Mouse (Mus musculus) embryonic stem cell, embryonic (primary cell): ENCODE data around the gene Brd4.

Source experiments
- CTCF ChIA-PET, 4 experiments: fragments of 300-600 bp in 2 of 4; fragments of 350-600 bp in 2 of 4; sonication (Branson Sonifier 250); formaldehyde crosslinking; loops; one replicate each; lab custom pipeline; 2022; ENCODE audit warnings: inconsistent platforms in 2 of 4; lab: Charles Lee
- POLR2A ChIA-PET, 4 experiments: fragments of 300-600 bp in 2 of 4; fragments of 350-600 bp in 2 of 4; sonication (Branson Sonifier 250); formaldehyde crosslinking; loops; one replicate each; lab custom pipeline; 2022; ENCODE audit warnings: antibody characterized with exemption in 4 of 4, inconsistent platforms in 1 of 4; lab: Charles Lee

Gene Brd4

GRCm38 (mm10) chr17:32176919-32177318, 107.6 kb downstream of the Brd4 start:
- CTCF ChIA-PET, result interaction anchor here in 1 of 4 experiments (0.5 to 1.3 kb wide), 2 partner anchors 15 to 722 kb away, joined by 3 read pairs; no protein-coding TSS in a partner anchor
- POLR2A ChIA-PET, result interaction anchor here in 3 of 4 experiments (0.6 to 2.8 kb wide), 6 partner anchors 11 to 142 kb away, joined by 3 to 14 read pairs (median 6); partner anchors contain the start of genes Ephx3 (in 1 of the 3) and Notch3 (in 1 of the 3)

- CTCF ChIA-PET, result interaction anchor here in 2 of 4 experiments (0.6 to 1.7 kb wide), 4 partner anchors 10 to 845 kb away, joined by 3 to 5 read pairs (median 4); no protein-coding TSS in a partner anchor
Measured at GRCm38 (mm10) chr17:32173166-32173565, 111.4 kb downstream of the Brd4 start.

GRCm38 (mm10) chr17:32172485-32172884, 112.0 kb downstream of the Brd4 start:
- ChIA-PET CTCF (interaction anchor here in 2 of 4 experiments (1.2 to 1.7 kb wide), 2 partner anchors 10 to 29 kb away, joined by 3 to 5 read pairs; no protein-coding TSS in a partner anchor), POLR2A (interaction anchor here in 2 of 4 experiments (0.6 to 2.0 kb wide), 3 partner anchors 10 to 1081 kb away, joined by 4 to 7 read pairs (median 6); no protein-coding TSS in a partner anchor)

More at GRCm38 (mm10) chr17:32173166-32173565, 111.4 kb downstream of the Brd4 start:
- POLR2A ChIA-PET, result interaction anchor here in 2 of 4 experiments (1.0 to 2.0 kb wide), 4 partner anchors 10 to 37 kb away, joined by 3 to 7 read pairs (median 5); partner anchors contain the start of gene Ephx3 (in 1 of the 2)

DNA sequence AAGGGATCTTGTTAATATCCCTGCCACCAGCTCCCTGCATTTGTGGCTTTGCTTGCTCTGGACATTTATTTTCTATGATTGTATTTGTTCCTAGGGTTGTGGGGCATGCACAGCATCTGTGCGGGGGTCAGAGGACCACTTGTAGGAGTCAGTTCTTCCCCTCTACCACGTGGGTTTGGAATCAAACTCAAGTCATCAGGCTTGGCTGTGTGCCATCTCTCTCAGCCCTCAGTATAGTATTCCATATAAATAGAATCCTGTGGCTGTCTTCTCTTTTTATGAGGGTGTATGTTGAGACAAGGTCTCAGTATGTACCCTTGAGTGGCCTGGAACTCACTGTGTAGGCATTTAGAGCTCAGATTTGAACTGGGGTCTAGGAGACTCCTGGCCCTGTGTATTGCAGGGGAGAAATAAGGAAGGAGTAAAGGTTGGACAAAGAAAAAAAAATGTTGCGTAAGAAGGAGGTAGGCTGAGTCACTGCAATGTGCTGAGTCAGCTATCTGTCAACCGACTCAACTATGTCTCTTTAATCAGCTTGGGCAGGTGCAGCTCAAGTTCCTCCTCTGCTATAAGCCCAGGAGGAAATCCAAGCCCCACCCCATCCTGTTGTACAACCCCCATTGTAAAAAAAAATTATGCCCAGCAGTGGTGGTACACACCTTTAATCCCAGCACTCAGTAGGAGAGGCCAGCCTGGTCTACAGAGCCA, 114.8 kb downstream of the Brd4 start:
- POLR2A ChIA-PET, result interaction anchor here in 2 of 4 experiments (0.5 to 1.8 kb wide), 6 partner anchors 9 to 293 kb away, joined by 3 to 5 read pairs (median 3); no protein-coding TSS in a partner anchor
- CTCF ChIA-PET, result interaction anchor here in 1 of 4 experiments (1.1 kb wide), 1 partner anchor 20 kb away, joined by 3 read pairs; no protein-coding TSS in a partner anchor

DNA sequence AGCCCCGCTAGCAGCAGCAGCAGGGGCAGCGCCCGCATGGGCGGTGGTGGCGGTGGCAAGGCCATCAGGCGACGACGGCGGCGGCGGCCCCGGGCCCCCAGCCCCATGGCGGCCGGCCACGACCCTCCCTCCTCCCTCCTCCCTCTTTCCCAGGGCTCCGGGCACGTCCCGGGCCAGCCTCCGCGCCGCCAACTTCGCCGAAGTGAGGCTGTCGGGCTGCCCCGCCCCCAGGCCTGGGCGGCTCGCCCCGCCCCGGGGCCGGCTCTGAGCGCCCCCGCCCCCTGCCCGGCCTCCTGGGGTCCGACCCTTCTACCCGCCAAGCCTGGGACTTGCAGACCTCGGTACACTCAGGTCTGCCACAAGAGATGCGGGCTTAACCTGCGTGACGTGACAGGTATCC, 117.8 kb downstream of the Brd4 start, which contains the start of gene Notch3:
Gene Notch3 (minus strand): TSS at position 166 of the 400 bp plus-strand sequence.
- POLR2A ChIA-PET, result interaction anchor here in 3 of 4 experiments (0.5 to 3.7 kb wide), 20 partner anchors 11 to 604 kb away, joined by 3 to 28 read pairs (median 5); partner anchors contain the start of genes Ephx3 (in 2 of the 3), Akap8 (in 1 of the 3), Brd4 (in 1 of the 3) and Cyp4f17 (in 1 of the 3)
- CTCF ChIA-PET, result interaction anchor here in 3 of 4 experiments (1.1 to 1.6 kb wide), 4 partner anchors 22 to 43 kb away, joined by 3 to 15 read pairs (median 6); partner anchors contain the start of gene Ephx3 (in 1 of the 3)

DNA sequence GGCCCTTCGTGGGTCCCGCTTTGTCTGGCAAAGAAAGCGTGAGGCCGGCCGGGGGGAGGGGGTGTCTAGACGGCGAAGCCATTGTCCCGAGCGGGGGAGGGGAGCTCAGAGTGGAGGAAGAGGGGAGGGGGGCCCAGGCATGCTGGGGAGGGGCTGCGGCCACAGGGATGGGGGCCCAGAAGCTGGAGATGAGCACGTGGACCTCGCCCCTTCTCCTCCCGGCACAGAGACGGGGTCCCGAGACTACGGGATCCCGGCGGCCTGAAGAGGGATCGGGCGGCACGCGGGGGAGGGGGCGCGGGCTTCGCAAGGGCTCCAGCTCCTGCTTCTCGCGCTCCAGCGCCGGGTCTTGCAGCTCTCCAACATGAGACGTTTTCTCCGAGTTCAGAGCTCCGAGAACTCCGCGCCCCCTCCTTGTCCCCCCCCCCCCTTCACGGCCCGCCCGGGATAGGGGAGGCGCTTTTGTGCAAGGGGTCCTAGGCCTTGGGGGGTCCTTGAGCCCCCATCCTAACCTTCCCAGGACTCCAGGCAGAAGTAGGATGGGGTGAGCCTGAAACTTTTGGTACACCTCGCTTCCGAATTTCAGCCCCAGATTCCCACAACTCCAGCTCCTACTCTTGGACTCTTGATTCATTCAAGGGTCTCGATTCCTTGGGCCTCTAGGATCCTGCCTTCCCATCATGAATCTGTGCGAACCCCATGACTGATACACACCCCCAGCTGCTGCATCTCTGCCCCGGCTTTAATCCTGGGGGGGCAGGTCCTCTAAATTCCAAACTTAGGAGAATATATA, 118.5 kb downstream of the Brd4 start:
- POLR2A ChIA-PET, result interaction anchor here in 3 of 4 experiments (0.5 to 3.7 kb wide), 43 partner anchors 11 to 1844 kb away, joined by 3 to 28 read pairs (median 5); partner anchors contain the start of genes Brd4 (in 2 of the 3), Ephx3 (in 2 of the 3), Hsf2bp (in 2 of the 3) and Rrp1b (in 2 of the 3)
- CTCF ChIA-PET, result interaction anchor here (0.6 to 1.6 kb wide), 15 partner anchors 23 to 489 kb away, joined by 3 to 15 read pairs (median 4); partner anchors contain the start of gene Ephx3 (in 1 of the 4)

GRCm38 (mm10) chr17:32165266-32165802, 119.2 kb downstream of the Brd4 start:
- POLR2A ChIA-PET, result interaction anchor here (0.6 to 3.7 kb wide), 40 partner anchors 11 to 344 kb away, joined by 3 to 28 read pairs (median 5); partner anchors contain the start of genes Brd4 (in 2 of the 4), Ephx3 (in 2 of the 4), Akap8 (in 1 of the 4) and Akap8l (in 1 of the 4)

DNA sequence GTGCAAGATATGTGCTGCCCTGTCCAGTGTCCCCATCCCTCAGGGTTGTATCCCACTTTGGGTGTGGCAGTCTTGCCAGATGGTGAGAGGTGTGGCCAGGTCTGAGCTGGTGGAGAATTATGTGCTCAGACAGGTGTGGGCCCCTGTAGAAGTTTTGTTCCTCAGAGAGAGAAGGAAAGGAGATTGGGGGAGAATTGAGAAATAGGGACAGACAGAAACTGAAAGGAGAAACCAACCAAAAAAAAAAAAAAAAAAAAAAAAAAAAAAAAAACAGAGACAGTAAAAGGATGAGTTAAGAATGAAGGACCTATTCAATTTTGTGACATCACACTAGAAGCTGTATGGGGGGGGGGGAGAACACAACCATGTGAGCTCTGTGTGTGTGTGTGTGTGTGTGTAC, 119.7 kb downstream of the Brd4 start:
- ChIA-PET POLR2A (interaction anchor here (0.7 to 3.7 kb wide), 13 partner anchors 11 to 232 kb away, joined by 3 to 28 read pairs (median 5); partner anchors contain the start of genes Ephx3 (in 2 of the 4) and Brd4 (in 1 of the 4)), CTCF (interaction anchor here in 3 of 4 experiments (0.6 to 0.7 kb wide), 3 partner anchors 22 to 178 kb away, joined by 5 to 7 read pairs (median 5); no protein-coding TSS in a partner anchor)

More at GRCm38 (mm10) chr17:32165266-32165802, 119.2 kb downstream of the Brd4 start:
- CTCF ChIA-PET, result interaction anchor here (0.6 to 1.6 kb wide), 16 partner anchors 22 to 489 kb away, joined by 3 to 15 read pairs (median 4); partner anchors contain the start of gene Ephx3 (in 1 of the 4)

DNA sequence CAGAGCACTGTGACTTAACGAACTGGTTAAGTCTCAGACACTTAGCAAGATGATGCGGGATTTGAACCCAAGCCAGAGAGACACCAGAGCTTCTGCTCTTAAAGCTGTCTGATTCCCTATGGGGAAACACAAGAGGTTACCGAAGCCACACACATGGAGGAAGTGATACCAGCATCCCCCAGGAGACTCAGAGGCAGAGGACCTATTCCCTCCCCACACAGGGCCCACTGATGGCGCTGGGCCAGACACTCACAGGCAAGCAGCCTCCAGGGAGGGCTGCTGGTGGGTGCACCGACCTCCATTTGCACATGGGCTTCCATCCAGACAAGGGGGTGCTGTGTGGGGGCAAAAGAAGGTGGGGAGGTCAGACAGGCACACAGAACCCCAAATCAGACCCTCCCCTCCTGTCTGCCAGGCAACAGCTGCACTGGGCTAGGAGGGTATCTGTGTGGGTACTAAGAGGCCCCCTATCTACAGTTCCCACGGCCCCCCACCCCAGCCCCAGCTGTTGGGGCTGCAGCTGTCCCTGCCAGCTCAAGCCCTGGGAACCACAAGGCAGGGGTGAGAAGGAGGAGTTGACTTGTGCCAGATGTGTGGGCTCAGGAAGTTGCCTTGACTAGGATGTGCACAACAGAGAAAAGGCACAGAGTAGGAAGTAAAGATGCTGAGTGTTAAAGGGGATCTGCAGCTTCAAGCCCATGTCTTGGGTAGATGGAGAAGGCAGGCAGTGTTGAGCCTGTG, 120.4 kb downstream of the Brd4 start:
- ChIA-PET CTCF (interaction anchor here in 1 of 4 experiments (0.7 kb wide), 1 partner anchor 21 kb away, joined by 7 read pairs; no protein-coding TSS in a partner anchor), POLR2A (interaction anchor here in 3 of 4 experiments (0.8 to 3.7 kb wide), 8 partner anchors 9 to 132 kb away, joined by 4 to 28 read pairs (median 14); partner anchors contain the start of gene Ephx3 (in 2 of the 3))

DNA sequence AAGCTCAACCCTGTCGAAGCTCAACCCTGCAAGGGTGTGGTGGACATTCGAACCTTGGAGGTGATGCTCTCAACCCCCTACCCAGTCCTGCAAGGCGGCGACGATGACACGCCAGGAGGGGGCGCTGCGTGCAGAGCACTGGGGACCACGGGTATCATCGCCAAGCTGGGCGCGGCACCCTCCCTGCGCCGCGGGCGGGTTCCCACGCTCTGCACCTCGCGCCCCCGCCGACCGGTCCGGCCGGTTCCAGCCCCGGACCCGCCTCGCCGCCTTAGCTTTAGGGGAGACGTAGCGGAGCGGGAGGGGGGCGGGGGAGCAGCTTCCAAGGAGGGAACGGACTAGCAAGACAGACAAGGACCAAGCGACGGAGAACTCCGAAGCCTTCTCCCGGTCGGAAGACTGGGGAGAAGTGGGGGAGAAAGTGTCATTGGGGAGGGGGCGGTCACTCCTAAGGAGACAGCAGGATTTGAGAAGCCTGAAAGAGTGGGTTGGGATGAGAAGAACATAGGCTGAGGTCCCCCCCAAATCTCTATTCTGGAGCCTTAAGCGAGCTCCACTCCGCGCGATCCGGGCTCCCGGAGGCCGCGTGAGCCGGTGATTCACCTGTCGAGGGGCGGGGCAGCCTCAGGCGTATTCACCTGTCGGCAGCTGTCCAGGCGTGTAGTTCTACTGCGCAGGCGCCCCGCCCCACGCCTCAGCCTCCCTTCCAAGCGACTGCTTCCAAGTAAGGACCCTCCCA, 122.2 kb downstream of the Brd4 start:
- POLR2A ChIA-PET, result interaction anchor here in 3 of 4 experiments (0.5 to 2.7 kb wide), 27 partner anchors 10 to 598 kb away, joined by 3 to 17 read pairs (median 3); partner anchors contain the start of genes Akap8 (in 1 of the 3), Brd4 (in 1 of the 3), Ephx3 (in 1 of the 3) and Pknox1 (in 1 of the 3)
- CTCF ChIA-PET, result interaction anchor here (0.5 to 2.2 kb wide), 65 partner anchors 9 to 477 kb away, joined by 3 to 12 read pairs (median 4); partner anchors contain the start of genes Akap8 (in 2 of the 4), Ephx3 (in 2 of the 4) and Brd4 (in 1 of the 4)

GRCm38 (mm10) chr17:32160882-32161281, 123.6 kb downstream of the Brd4 start:
- ChIA-PET POLR2A (no interaction called here), CTCF (no interaction called here)

DNA sequence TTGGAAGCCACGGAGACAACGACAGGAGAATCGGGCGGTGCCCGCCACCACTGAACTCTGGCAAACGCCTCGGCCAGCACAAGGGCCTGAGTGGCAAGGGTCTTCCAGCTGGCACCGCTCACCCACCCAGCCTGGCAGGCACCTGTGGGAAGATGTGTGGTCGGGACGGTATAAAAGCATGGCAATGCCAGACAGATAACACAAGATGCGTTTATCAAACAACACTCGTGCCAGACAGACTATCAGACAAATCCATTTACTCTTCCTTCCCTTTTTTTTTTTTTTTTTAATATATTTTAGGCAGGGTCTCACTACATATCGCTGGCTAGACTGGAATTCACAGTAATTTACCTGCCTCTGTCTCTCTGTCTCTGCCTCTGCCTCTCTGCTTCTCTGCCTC, 125.7 kb downstream of the Brd4 start:
- CTCF ChIA-PET, result no interaction called here
- POLR2A ChIA-PET, result interaction anchor here in 1 of 4 experiments (1.3 kb wide), 1 partner anchor 28 kb away, joined by 3 read pairs; no protein-coding TSS in a partner anchor

- CTCF ChIA-PET, result interaction anchor here in 2 of 4 experiments (0.6 to 1.7 kb wide), 3 partner anchors 15 to 43 kb away, joined by 3 to 5 read pairs (median 3); no protein-coding TSS in a partner anchor
Measured at GRCm38 (mm10) chr17:32146718-32147117, 137.8 kb downstream of the Brd4 start.

More at GRCm38 (mm10) chr17:32146718-32147117, 137.8 kb downstream of the Brd4 start:
- POLR2A ChIA-PET, result interaction anchor here in 1 of 4 experiments (0.6 to 1.6 kb wide), 2 partner anchors 17 to 154 kb away, joined by 3 to 5 read pairs; no protein-coding TSS in a partner anchor
